Mouse (Mus musculus) cerebellum, adult 11 months (tissue): ENCODE results near the gene Gorasp1.

Experiments used
- DNase-seq: peaks from one replicate; pipeline ENCODE4 v3.0.0; 2022

The Gorasp1 gene

GRCm38 (mm10) chr9:119925120-119925657 lies 12.2 kb downstream of the Gorasp1 start:
- no peak for DNase-seq

- DNase-seq: no peak
Observed at GRCm38 (mm10) chr9:119923462-119923861, 13.9 kb downstream of the Gorasp1 start.

- no peak for DNase-seq
Observed at GRCm38 (mm10) chr9:119919858-119920257, 17.5 kb downstream of the Gorasp1 start.

- no peak for DNase-seq
Observed at GRCm38 (mm10) chr9:119913087-119913838, 24.1 kb downstream of the Gorasp1 start.

GRCm38 (mm10) chr9:119909931-119910330 lies 27.4 kb downstream of the Gorasp1 start:
- no peak for DNase-seq

- DNase-seq: no peak
Observed at GRCm38 (mm10) chr9:119908708-119909107, 28.7 kb downstream of the Gorasp1 start.

GRCm38 (mm10) chr9:119902410-119903151 lies 34.8 kb downstream of the Gorasp1 start:
- no peak for DNase-seq

- no peak for DNase-seq
Observed at GRCm38 (mm10) chr9:119899446-119899845, 37.9 kb downstream of the Gorasp1 start.

GRCm38 (mm10) chr9:119895040-119895721 lies 42.2 kb downstream of the Gorasp1 start:
- DNase-seq: no peak

- peak; percentile 95 for DNase-seq
Observed at GRCm38 (mm10) chr9:119894339-119895009, 42.9 kb downstream of the Gorasp1 start, which contains the start of gene Wdr48. Gene Wdr48, plus strand, starts transcription at chr9:119894878.

- DNase-seq: no peak
Observed at GRCm38 (mm10) chr9:119893881-119894280, 43.5 kb downstream of the Gorasp1 start.

GRCm38 (mm10) chr9:119890692-119891091 lies 46.7 kb downstream of the Gorasp1 start:
- DNase-seq: no peak

- DNase-seq: no peak
Observed at GRCm38 (mm10) chr9:119889446-119889845, 47.9 kb downstream of the Gorasp1 start.

- no peak for DNase-seq
Observed at GRCm38 (mm10) chr9:119888843-119889246, 48.5 kb downstream of the Gorasp1 start.

- DNase-seq: no peak
Observed at GRCm38 (mm10) chr9:119887144-119887901, 50.0 kb downstream of the Gorasp1 start.
